Mouse (Mus musculus) fat pad, adult 2 months (tissue): ENCODE results near the gene Tgif2.
"Not testable (repeated sequence)": the region's sequence is repeated elsewhere in the genome, so short reads cannot be mapped to it uniquely, and the experiment has no call there.

ENCODE experiments used
- DNase-seq: peaks from one replicate; pipeline ENCODE4 v3.0.0-alpha.2; 2011; ENCODE audit warnings: low read depth, low spot score; ENCODE audit errors: extremely low read depth

Gene Tgif2

DNA sequence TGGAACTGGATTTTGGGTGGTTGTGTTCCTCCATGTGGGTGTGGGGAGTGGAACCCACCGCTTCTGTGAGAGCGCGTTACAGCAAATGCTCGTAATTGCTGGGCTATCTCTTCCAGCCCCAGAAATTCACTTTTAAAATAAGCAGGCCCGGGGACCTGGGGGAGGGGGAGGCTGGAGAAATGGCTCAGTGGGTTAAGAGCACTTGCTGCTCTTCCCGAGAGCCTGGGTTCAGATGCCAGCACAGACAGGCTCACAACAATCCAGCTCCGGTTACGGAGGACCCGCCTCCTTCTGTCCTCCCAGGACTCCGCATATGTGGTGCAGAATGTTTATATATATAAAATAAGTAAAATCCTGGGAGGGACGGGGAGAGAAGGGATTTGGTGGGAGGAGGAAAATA, 2.9 kb downstream of the Tgif2 start:
- DNase-seq, result no peak

DNA sequence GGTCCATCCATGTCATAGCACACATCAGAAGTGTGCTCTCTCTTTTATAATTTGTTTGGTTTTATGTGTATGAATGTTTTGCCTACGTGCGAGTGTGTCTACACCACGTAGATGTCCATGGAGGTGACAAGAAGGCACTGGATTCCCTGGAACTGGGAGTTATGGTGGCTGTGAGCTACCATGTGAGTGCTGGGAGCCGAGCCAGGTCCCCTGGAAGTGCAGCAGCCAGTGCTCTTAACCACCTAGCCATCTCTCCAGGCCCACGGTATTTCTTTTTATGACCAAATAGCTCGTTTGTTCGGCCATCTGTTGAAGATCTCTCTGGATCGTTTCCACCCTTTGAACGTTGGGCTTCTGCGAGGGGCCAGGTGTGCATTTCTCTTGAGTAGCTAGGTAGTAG, 3.5 kb downstream of the Tgif2 start:
- no peak for DNase-seq

DNA sequence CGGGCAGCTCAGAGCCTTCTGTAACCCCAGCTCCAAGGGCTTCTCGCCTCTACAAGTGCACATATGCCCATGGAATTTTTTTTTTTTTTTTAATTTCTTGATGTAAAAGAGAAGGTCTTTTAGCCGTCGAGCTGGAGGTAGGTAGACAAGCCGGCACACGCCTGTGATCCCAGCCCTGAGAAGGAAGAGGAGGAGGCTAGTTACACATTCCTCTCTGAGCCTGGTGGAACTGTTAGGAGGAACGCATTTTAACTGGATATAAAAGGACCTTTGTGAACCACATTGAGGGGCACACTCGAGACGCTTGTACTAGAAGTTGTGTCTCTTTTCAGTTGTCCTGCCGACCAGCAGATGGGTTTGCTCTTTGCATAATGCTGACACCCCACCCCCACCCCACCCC, 4.9 kb downstream of the Tgif2 start:
- DNase-seq, result no peak

DNA sequence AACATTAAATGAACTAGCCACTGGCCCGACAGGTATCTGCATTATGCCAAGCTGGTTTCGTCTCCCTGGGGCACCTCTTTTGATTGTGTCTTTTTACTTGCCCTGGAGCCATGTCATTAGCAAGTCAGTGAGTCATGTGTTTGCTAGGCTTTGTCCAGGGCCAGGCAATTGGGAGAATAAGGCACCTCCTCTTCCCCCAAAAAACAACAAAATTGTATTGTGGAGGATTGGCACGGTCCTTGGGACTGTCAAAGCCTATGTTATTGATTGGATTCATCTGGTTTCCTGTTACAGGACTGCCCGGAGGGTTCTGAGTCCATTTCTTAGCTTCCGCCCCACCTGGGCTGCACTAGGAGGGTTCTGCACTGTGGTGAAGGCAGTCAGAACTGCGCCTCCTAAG, 7.8 kb downstream of the Tgif2 start:
- DNase-seq, result no peak

DNA sequence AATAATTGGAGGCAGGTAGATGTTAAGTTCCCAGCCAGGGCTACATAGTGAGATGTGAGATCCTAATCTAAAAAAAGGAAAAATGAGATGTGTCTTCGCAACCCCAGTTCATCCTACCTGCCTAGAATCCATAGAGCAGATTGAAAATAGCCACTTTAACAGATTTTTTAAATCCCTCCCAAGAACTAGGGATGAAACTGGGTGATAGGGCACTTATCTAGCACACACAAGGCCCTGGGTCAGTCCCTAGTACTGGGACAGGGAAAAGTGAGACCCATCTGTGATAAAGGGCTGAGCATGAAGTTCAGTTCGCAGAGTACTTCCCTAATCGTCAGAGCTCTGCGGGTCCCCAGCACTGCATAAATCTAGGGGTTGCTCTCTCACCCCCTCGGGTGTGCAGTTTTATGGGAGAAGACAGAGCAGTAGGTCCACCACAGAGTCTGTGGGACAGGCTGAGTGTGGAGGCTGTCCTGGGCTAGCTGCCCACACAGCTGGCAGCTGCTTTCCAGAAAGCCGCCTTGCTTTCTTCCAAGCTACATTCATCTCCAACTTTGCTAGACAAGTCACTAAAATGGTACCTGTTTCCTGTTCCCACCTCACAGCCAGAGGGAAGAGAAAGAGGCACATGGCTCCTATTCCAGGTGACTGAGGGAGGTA, 8.8 kb downstream of the Tgif2 start:
- no peak for DNase-seq

DNA sequence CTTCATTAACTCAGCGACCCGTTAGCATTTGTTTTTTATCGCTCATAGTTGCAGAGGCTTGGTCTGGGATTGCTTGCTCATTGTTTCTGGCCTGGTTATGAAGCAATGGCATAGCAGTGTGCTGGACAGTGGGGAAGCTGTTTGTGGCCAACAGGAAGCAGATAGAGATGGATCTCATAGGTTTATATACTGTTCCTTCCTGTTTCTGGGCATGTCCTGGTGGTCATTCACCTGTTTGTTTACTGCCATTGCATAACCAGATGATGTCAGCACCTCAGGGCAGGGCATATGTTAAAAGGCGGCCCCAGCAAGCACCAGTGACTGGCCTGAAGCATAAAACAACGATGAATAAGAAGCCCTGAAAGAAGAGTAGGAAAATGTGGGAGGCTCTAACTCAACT, 10.7 kb downstream of the Tgif2 start:
- DNase-seq, result no peak

DNA sequence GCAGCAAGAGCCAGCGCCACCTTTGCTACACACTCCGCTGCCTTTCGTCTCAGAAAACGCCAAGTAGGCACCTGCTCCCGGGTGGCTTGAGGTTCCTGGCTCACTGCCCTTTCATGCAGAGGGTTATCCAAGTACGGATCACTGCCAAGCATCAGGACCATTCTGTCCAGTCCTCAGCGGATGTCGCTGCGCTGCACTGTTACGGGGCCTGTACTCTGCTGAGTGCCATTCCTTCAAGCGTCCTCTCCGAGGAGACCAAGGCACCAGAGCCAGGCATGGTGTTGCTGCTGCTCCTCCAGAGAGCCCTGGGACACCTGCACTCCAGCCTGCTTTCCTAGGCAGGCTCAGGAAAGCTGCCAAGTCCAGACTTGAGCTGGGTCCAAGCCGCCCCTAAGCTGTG, 13.8 kb downstream of the Tgif2 start:
- DNase-seq, result not testable (repeated sequence)

DNA sequence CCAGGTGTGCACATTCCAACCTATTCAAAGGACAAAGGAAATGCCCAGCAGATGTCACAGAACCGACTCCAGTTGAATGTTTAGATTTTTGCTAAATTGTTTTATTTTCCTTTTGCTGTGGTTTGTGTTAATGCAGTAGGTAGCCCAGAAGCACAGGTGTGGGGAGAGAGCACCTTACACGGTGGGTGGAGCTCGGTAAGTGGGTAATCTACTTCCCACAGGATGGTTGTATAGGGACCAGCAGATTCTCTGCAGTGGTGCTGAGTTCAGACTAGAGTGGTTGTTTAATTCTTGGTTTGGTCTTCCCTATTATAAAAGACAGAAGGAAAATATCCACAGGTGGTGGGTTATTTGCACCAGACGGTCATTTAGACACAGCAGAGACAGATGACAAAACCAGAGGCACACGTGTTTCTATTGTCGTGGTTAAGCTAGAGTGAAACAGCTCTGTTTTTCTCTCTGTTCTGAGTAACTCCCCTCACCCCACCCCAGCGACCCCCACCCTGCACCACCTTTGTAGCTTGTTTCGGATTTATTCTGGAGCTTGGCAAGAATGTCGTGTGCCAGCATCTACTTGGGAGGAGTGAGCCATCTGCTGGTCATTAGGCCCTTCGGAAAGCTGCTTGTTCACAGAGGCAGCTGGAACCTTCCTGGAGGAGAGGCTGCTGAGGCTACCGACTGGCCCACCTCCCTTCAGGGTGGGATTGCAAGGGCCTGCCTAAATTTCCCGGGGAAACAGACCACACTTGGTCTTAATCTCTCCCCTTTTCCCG, 14.4 kb downstream of the Tgif2 start:
- not testable (repeated sequence) for DNase-seq

DNA sequence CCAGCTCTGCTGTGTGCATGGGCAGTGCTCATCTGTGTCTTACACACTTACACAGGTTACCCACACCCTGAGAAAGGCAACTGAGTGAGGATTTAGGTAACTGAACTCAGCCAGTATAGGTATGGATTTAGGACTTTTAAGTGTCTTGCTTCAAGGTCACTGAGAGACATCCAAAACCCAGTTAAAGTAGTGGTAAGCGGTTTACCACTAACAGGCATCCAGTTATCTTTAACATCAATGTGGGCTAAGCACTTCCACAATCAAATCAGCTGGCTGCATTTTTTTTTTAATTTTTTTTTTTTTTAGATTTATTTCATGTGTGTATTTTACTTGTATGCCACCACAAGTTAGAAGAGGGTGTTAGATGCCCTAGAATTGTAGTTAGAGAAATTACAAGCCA, 16.5 kb downstream of the Tgif2 start:
- DNase-seq, result no peak

DNA sequence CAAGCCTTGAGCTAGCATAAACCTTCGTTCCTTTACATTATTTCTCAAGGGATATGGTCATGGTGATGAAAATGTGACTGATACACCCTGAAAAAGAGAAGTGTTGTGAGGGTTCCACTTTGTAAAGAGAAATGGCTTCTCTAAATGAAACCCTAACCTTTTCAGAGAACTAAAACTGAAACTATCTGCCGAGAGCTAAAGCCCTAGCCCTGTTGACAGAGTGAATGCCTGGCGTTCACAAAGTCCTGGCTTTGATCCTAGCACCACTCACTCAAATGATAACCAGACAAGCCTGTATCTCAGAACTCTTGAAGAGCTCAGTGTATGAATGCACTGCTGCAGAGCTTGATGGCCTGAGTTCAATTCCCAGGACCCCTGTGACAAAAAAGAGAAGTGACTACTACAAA, 17.6 kb downstream of the Tgif2 start:
- DNase-seq, result no peak

DNA sequence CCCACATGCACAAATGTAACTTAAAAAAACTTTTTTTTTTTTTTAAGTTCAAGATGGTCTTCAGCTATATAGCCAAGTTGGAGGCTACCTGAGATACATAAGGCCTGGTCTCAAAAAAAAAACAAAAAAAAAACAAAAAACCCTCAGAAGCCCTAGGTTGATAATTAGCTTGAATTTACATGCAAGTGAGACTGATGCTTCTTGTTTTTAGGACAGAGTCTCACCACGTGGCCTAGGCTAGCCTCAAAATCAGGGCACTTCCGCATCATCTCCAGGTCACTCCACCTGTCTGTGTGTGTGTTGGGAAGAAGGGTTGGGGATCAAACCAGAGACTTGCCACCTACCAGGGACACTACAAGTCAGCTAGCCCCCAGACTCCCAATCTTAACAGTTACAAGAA, 18.0 kb downstream of the Tgif2 start, which contains the start of gene 4930518I15Rik:
4930518I15Rik (minus strand) TSS at position 112 of the 400 bp plus-strand sequence.
- DNase-seq, result no peak

DNA sequence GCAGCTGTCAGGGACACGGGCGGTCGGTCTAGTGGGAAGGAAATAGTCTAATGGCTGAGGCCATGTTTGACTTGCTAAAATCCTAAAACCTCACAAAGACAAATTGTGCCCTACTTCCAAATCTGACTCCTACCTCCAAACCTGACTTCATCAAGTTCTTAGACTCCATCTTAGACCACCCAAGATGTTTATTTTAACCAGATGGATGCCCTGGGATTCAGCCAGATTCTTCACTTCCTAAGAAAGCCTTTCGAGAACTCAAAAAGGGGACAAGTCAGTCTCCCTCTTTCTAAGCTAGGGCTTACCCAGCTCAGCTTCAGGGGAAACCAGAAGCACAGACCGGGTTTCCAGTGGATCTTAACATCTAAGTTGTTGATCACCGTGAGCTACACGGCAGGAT, 18.9 kb downstream of the Tgif2 start:
- DNase-seq, result no peak

DNA sequence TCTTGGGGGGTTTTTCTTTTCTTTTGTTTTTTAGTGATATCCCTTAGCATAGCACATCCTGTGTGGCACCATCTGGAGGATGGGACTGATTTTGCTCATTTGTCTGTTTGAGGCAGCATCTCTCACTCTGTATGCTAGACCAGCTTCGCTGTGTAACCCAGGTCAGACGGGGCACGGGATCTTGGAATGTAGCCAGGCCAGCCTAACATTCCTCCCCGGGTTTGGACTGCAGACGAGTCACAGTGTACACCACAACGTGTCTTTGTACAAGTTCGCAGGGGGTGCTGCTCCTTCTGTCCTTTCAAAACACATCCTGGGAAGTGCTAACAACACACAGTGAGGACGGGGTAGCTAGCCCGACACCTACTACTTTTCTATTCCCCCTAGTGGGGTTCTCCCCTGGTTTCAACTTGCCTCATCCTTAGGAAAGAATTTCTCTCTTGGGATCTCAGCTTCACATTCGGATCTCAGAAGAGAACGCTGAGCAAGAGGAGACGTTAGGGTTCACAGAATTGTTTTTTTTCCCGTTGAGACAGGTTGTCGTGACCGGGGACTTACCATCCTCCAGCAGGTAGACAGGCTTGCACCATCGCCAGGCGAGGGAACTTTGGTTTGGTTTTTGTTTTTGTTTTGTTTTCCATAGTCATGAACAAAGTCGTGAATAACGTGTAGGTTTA, 22.4 kb downstream of the Tgif2 start:
- DNase-seq, result no peak

DNA sequence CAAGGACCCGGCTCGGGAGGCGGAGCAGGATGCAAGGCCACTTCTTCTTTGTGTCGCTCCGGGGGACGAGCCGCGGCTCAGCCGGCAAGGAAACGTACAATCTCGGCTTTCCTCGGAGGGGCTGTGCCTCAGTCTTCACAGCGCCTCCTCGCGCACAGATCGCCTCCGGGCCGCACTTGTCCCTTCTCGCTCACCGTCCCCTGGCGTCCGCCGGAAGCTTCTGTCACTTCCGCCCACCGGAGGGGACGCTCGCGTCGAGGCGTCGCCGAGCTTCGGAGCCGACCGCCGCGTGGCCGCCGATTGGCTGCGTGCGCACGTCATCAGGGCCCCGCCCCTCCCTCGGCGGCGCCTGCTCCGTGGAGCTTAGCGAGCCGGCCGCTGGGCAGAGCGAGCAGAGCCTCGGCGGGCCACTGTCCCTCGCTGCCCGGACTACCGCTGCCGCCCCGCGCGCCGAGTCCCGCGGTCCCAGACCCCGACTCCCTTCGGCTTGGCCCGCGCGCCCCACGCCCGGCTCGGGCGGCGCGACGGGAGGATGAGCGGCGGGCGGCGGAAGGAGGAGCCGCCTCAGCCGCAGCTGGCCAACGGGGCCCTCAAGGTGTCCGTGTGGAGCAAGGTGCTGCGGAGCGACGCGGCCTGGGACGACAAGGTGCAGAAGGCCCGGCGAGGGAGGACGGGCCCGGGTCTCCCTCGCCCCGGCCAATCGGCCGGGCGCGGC, 23.1 kb downstream of the Tgif2 start, which contains the start of gene Rab5if:
Rab5if (plus strand) TSS at position 357 of the 715 bp plus-strand sequence.
- no peak for DNase-seq

DNA sequence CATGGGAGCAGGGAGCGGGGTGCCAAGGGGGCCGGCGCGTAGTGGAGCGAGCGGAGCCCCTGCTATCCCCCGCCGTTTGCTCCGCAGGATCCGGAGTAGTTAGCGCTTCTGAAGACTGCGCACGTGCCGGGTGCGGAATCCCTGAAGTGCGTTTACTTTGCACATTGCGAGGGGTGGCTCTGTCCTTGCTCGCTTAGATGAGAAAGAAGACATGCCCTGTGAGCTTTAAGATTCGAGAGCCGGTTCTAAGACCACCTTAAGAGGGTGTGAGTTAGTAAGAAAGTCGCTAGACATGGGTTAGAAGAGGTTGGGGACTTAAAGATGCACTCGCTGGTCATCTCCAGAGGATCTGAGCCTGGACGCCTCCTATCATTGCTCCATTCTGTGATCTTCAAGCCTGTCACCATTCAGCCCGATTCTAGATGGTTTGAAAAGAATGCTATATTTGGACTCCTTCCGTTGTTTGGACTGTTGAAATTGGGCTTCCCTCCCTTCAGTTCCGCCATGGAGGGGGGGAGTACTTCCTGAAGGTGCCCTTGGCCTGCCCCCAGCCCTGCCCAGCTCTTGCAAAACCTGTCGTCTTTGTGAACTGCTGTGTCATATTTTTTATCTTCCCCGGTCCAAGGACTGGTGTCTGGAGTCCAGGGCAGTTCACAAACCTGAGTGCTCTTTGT, 23.8 kb downstream of the Tgif2 start:
- DNase-seq, result no peak

DNA sequence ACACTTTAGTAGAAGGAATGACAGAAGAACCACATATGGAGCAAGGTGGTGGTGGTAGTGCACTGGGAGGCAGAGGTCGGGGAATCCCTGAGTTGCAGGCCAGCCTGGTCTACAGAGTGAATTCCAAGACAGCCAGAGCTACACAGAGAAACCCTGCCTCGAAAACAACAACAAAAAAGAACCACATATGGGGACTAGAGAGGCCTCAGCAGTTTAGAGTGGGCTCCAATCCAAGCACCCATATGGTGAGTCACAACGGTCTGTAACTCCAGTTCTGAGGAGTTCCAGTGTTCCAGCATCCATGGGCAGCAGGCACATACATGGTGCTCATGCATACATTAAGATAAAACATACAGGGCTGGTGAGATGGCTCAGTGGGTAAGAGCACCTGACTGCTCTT, 24.7 kb downstream of the Tgif2 start:
- DNase-seq, result no peak

DNA sequence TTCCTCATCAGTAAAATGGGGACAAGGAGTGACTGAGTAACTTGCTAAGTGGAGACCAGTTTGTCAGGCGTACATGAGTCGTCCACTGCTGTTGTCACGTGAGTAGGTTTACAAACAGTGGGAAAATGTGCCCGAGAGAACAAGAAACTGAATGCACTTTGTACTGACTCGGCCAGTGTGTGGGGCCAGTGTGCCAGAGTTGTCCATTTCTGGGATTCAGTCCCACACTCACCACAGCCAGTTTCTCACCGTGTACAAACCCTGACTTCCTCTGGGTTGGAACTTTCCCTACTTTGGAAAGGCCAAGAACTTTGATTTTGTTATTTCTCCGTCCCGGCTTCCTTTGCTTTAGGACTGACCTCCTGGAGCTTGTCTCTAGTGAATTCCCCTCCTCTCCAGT, 29.2 kb downstream of the Tgif2 start:
- DNase-seq, result no peak

DNA sequence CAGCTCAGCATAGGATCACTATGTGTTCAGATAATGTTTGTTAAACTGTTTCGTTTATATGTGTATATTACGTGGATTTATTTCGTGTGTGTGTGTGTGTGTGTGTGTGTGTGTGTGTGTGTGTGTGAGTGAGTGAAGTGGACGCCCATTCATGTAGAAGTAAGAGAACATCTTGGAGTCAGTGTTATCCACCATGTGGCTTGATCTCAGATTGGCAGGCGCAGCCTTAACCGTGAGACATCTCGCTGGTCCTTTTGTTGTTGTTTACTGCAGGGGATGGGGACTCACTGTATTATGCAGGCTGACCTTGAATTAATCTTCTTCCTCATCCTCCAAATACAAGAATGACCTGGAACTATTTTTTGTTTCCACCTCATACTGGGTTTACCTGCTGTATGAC, 29.7 kb downstream of the Tgif2 start:
- no peak for DNase-seq

DNA sequence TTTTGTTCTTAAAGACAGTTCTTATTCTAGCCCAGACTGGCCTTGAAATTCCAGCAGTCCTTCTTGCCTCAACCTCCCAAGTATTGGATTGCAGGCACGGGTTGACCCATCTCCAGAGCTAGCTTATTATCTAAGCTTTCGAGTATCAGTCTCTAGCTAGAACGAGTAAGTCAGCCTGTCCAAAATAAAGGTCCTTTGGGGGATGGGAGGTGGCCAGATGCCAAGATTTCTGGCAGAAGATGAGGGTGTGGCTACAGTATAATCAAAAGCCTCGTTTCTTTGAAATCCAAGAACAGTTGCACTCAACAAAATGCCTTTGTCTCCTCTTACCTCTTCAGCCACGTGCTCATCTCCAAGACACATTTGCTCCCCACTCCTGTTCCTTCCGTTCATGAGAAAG, 30.7 kb downstream of the Tgif2 start:
- DNase-seq, result no peak

DNA sequence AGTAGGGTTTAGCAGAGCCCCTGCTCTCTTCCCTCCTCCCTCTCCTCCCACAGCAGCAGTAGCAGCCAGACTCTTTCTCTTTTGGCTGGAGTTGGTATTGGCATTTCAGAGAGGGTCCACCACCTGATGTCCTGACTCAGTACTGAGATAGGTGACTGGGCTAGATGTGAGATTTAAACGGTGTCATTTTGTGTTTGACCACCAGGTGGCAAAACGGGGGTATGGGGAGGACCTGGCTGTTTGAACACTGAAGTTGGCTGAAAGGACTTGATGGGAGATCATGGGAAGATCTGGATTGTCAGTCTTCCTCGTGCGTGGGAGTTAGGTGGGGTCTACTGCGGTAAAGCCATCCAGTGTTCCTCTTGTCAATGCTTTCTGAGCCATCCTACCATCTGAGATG, 33.8 kb downstream of the Tgif2 start:
- DNase-seq, result no peak
